Mouse (Mus musculus): Measurements from ENCODE around the gene Bcl11a.

Bcl11a gene

GRCm38 (mm10) chr11:24132853-24133252 lies 55.0 kb downstream of the Bcl11a start:
- no peak for DNase-seq (ENCODE audit: low spot score)

- no peak for DNase-seq (ENCODE audit: low spot score)
These were observed 55.6 kb downstream of the Bcl11a start for GRCm38 (mm10) chr11:24133484-24133883.

- DNase-seq (ENCODE audit: low spot score): no peak
These were observed 56.1 kb downstream of the Bcl11a start for GRCm38 (mm10) chr11:24133928-24134327.

- DNase-seq (ENCODE audit: low spot score): no peak
These were observed 57.4 kb downstream of the Bcl11a start for GRCm38 (mm10) chr11:24135244-24135643.

GRCm38 (mm10) chr11:24136084-24136785 lies 58.4 kb downstream of the Bcl11a start:
- no peak for DNase-seq (ENCODE audit: low spot score)

GRCm38 (mm10) chr11:24137891-24138290 lies 60.0 kb downstream of the Bcl11a start:
- no peak for DNase-seq (ENCODE audit: low spot score)

- DNase-seq (ENCODE audit: low spot score): no peak
These were observed 60.9 kb downstream of the Bcl11a start for GRCm38 (mm10) chr11:24138600-24139375.

- no peak for DNase-seq (ENCODE audit: low spot score)
These were observed 61.6 kb downstream of the Bcl11a start for GRCm38 (mm10) chr11:24139432-24139831.

GRCm38 (mm10) chr11:24139952-24140351 lies 62.1 kb downstream of the Bcl11a start:
- no peak for DNase-seq (ENCODE audit: low spot score)

GRCm38 (mm10) chr11:24140948-24141347 lies 63.1 kb downstream of the Bcl11a start:
- no peak for DNase-seq (ENCODE audit: low spot score)

- no peak for DNase-seq (ENCODE audit: low spot score)
These were observed 63.8 kb downstream of the Bcl11a start for GRCm38 (mm10) chr11:24141479-24142251.

GRCm38 (mm10) chr11:24142316-24142715 lies 64.5 kb downstream of the Bcl11a start:
- no peak for DNase-seq (ENCODE audit: low spot score)

GRCm38 (mm10) chr11:24144159-24144946 lies 66.5 kb downstream of the Bcl11a start:
- no peak for DNase-seq (ENCODE audit: low spot score)

GRCm38 (mm10) chr11:24146034-24146433 lies 68.2 kb downstream of the Bcl11a start:
- no peak for DNase-seq (ENCODE audit: low spot score)

GRCm38 (mm10) chr11:24146437-24146836 lies 68.6 kb downstream of the Bcl11a start:
- DNase-seq (ENCODE audit: low spot score): no peak

GRCm38 (mm10) chr11:24147698-24148097 lies 69.8 kb downstream of the Bcl11a start:
- no peak for DNase-seq (ENCODE audit: low spot score)

- no peak for DNase-seq (ENCODE audit: low spot score)
These were observed 70.7 kb downstream of the Bcl11a start for GRCm38 (mm10) chr11:24148545-24148944.

- no peak for DNase-seq (ENCODE audit: low spot score)
These were observed 71.8 kb downstream of the Bcl11a start for GRCm38 (mm10) chr11:24149462-24150220.

- no peak for DNase-seq (ENCODE audit: low spot score)
These were observed 74.4 kb downstream of the Bcl11a start for GRCm38 (mm10) chr11:24152076-24152784.

- DNase-seq (ENCODE audit: low spot score): no peak
These were observed 75.2 kb downstream of the Bcl11a start for GRCm38 (mm10) chr11:24153049-24153448.
